Mouse (Mus musculus): ENCODE measurements at regions not wholly inside any gene's neighbourhood (a gene's known extent, or its start where the extent isn't known, plus 50 kb on each side); places are given as distances from the start of the nearest gene placed in this dataset.

- TF ChIP-seq POLR2A (IDR thresholded peaks at IDR 0.05; ENCODE audit: low read depth, low read length) (no peak), CTCF (IDR thresholded peaks at IDR 0.05; ENCODE audit: borderline replicate concordance, insufficient read depth, low read length) (no peak)
Measured at GRCm38 (mm10) chr13:48115890-48116289, 145.1 kb upstream of the Id4 start.
